Mouse (Mus musculus): Measurements from ENCODE around the gene Capn9. TPM values are rescaled to one million over a fixed set of nuclear protein-coding genes. Genes with fewer than 3 reads are reported as not detected.

The Capn9 gene
- polyA plus RNA-seq, 1 experiment from 2014 or later, result not detected

DNA sequence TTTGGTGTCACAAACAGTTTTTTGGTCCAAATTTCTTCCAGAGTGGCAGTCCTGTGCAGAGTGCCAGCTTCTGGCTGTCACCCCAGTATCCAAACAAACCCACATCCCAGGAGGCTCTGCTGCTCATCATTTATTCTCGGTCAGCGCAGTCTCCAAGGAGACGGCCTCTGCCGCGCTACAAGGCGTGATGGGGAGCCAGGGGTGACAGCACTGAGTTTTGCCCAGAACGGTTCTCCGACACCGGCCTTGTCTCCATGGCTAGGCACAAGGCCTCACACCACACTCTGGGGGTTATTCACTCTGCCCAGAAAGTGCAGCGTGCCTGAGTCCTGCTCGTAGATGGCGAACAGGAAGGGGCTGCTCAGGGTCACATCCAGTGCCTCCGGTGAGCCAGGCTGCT is 19.3 kb upstream of the Capn9 start:
- H3K4me3 ChIP-seq (ENCODE audit: low read depth, low read length), result no peak overlapping the region
- no peak overlapping the region for H3K9ac ChIP-seq (ENCODE audit: low read depth, low read length)
- H3K9me3 ChIP-seq (replicated peaks; ENCODE audit: control insufficient read depth, low read length), result no peaks in the 10 kb centered on the region
- H3K27ac ChIP-seq (ENCODE audit: low read depth, low read length), result no peak overlapping the region
- H3K36me3 ChIP-seq (ENCODE audit: control insufficient read depth, insufficient read depth, low read length), result peaks cover 7% of the 10 kb centered on the region
- WGBS (ENCODE audit: insufficient replicate concordance), result 79% methylated on average over 13 of the region's 13 CpGs
- ATAC-seq (replicated peaks; ENCODE audit: insufficient number of reproducible peaks, low FRiP score, low TSS enrichment), result no peak
- H3K4me1 ChIP-seq (ENCODE audit: control insufficient read depth, insufficient read depth, low read length), result peaks cover 3% of the 10 kb centered on the region; the same call in 1 of the 2 replicates
- no peaks in the 10 kb centered on the region; the same call in 1 of the 2 replicates for H3K27me3 ChIP-seq (ENCODE audit: control insufficient read depth, insufficient read depth, low read length)
- H3K4me2 ChIP-seq, result no peak overlapping the region

DNA sequence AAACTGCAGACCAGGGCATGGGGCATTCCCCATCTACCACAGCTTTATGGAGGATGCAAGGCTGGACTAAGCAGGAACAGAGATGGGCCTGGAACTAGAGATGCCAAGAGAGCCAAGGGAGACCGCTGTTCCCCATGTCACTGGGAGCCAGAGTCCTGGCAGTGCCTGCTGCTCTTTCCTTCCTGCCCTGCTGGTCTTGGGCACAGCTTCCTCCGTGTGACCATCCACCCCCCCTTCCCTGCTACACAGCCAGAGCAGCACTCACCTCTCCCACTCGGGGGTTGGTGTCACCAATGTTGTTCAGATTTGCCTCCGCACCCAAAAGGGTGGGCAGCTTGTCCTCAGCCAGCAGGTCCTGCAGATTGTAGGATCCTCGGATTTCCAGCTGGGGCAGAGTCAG is 18.4 kb upstream of the Capn9 start:
- no peak overlapping the region for H3K27ac ChIP-seq (ENCODE audit: low read depth, low read length)
- no peaks in the 10 kb centered on the region for H3K9me3 ChIP-seq (replicated peaks; ENCODE audit: control insufficient read depth, low read length)
- H3K9ac ChIP-seq (ENCODE audit: low read depth, low read length), result no peak overlapping the region
- H3K4me1 ChIP-seq (ENCODE audit: control insufficient read depth, insufficient read depth, low read length), result peaks cover 3% of the 10 kb centered on the region; the same call in 1 of the 2 replicates
- 49% methylated on average over 5 of the region's 5 CpGs for WGBS (ENCODE audit: insufficient replicate concordance)
- peaks cover 3% of the 10 kb centered on the region; the same call in 1 of the 2 replicates for H3K36me3 ChIP-seq (ENCODE audit: control insufficient read depth, insufficient read depth, low read length)
- no peak for ATAC-seq (replicated peaks; ENCODE audit: insufficient number of reproducible peaks, low FRiP score, low TSS enrichment)
- H3K4me2 ChIP-seq, result no peak overlapping the region
- H3K27me3 ChIP-seq (ENCODE audit: control insufficient read depth, insufficient read depth, low read length), result no peaks in the 10 kb centered on the region; the same call in 1 of the 2 replicates
- no peak overlapping the region for H3K4me3 ChIP-seq (ENCODE audit: low read depth, low read length)

GRCm38 (mm10) chr8:124567126-124567525 is 8.8 kb upstream of the Capn9 start:
- peaks cover 8% of the 10 kb centered on the region; the same call in 1 of the 2 replicates for H3K4me1 ChIP-seq (ENCODE audit: control insufficient read depth, insufficient read depth, low read length)
- H3K9ac ChIP-seq (ENCODE audit: low read depth, low read length), result no peak overlapping the region
- WGBS (ENCODE audit: insufficient replicate concordance), result 82% methylated on average over 6 of the region's 6 CpGs
- ATAC-seq (replicated peaks; ENCODE audit: insufficient number of reproducible peaks, low FRiP score, low TSS enrichment), result no peak
- H3K27ac ChIP-seq (ENCODE audit: low read depth, low read length), result no peak overlapping the region
- no peak overlapping the region for H3K4me3 ChIP-seq (ENCODE audit: low read depth, low read length)
- H3K36me3 ChIP-seq (ENCODE audit: control insufficient read depth, insufficient read depth, low read length), result no peaks in the 10 kb centered on the region
- H3K4me2 ChIP-seq, result no peak overlapping the region
- no peaks in the 10 kb centered on the region for H3K9me3 ChIP-seq (replicated peaks; ENCODE audit: control insufficient read depth, low read length)
- peaks cover 2% of the 10 kb centered on the region; the same call in 1 of the 2 replicates for H3K27me3 ChIP-seq (ENCODE audit: control insufficient read depth, insufficient read depth, low read length)

GRCm38 (mm10) chr8:124567584-124567983 is 8.3 kb upstream of the Capn9 start:
- peaks cover 2% of the 10 kb centered on the region; the same call in 1 of the 2 replicates for H3K27me3 ChIP-seq (ENCODE audit: control insufficient read depth, insufficient read depth, low read length)
- H3K9me3 ChIP-seq (replicated peaks; ENCODE audit: control insufficient read depth, low read length), result no peaks in the 10 kb centered on the region
- H3K9ac ChIP-seq (ENCODE audit: low read depth, low read length), result no peak overlapping the region
- peaks cover 8% of the 10 kb centered on the region; the same call in 1 of the 2 replicates for H3K4me1 ChIP-seq (ENCODE audit: control insufficient read depth, insufficient read depth, low read length)
- H3K27ac ChIP-seq (ENCODE audit: low read depth, low read length), result no peak overlapping the region
- 71% methylated on average over 3 of the region's 3 CpGs for WGBS (ENCODE audit: insufficient replicate concordance)
- no peaks in the 10 kb centered on the region for H3K36me3 ChIP-seq (ENCODE audit: control insufficient read depth, insufficient read depth, low read length)
- no peak overlapping the region for H3K4me3 ChIP-seq (ENCODE audit: low read depth, low read length)
- ATAC-seq (replicated peaks; ENCODE audit: insufficient number of reproducible peaks, low FRiP score, low TSS enrichment), result no peak
- no peak overlapping the region for H3K4me2 ChIP-seq

- Histone ChIP-seq H3K9ac (ENCODE audit: low read depth, low read length) (no peak overlapping the region), H3K27me3 (ENCODE audit: control insufficient read depth, insufficient read depth, low read length) (no peaks in the 10 kb centered on the region), H3K4me2 (no peak overlapping the region), H3K36me3 (ENCODE audit: control insufficient read depth, insufficient read depth, low read length) (no peaks in the 10 kb centered on the region), H3K4me1 (ENCODE audit: control insufficient read depth, insufficient read depth, low read length) (peaks cover 11% of the 10 kb centered on the region; the same call in 1 of the 2 replicates), H3K27ac (ENCODE audit: low read depth, low read length) (no peak overlapping the region), H3K4me3 (ENCODE audit: low read depth, low read length) (no peak overlapping the region), H3K9me3 (replicated peaks; ENCODE audit: control insufficient read depth, low read length) (no peaks in the 10 kb centered on the region)
- 56% methylated on average over 2 of the region's 2 CpGs for WGBS (ENCODE audit: insufficient replicate concordance)
- no peak for ATAC-seq (replicated peaks; ENCODE audit: insufficient number of reproducible peaks, low FRiP score, low TSS enrichment)
Measured at GRCm38 (mm10) chr8:124569100-124569499, 6.8 kb upstream of the Capn9 start.

- no peak for ATAC-seq (replicated peaks; ENCODE audit: insufficient number of reproducible peaks, low FRiP score, low TSS enrichment)
- no peak within 1 kb of the TSS for H3K27ac ChIP-seq (ENCODE audit: low read depth, low read length)
- no peak within 1 kb of the TSS for H3K4me2 ChIP-seq
- H3K4me3 ChIP-seq (ENCODE audit: low read depth, low read length), result no peak within 1 kb of the TSS
- no peaks in the 10 kb centered on the region for H3K27me3 ChIP-seq (ENCODE audit: control insufficient read depth, insufficient read depth, low read length)
- 0 out of 2 replicates have a peak within 1 kb of the TSS, but pooled peaks have one; percentile 28 for H3K9ac ChIP-seq (ENCODE audit: low read depth, low read length)
- 61% methylated on average over 2 of the region's 2 CpGs for WGBS (ENCODE audit: insufficient replicate concordance)
- H3K36me3 ChIP-seq (ENCODE audit: control insufficient read depth, insufficient read depth, low read length), result no peaks in the 10 kb centered on the region
- H3K9me3 ChIP-seq (replicated peaks; ENCODE audit: control insufficient read depth, low read length), result no peaks in the 10 kb centered on the region
- peaks cover 11% of the 10 kb centered on the region; the same call in 1 of the 2 replicates for H3K4me1 ChIP-seq (ENCODE audit: control insufficient read depth, insufficient read depth, low read length)
Measured at GRCm38 (mm10) chr8:124569593-124569992, 6.3 kb upstream of the Capn9 start, which contains the start of gene Agt. Gene Agt, minus strand, starts transcription at chr8:124569706.

DNA sequence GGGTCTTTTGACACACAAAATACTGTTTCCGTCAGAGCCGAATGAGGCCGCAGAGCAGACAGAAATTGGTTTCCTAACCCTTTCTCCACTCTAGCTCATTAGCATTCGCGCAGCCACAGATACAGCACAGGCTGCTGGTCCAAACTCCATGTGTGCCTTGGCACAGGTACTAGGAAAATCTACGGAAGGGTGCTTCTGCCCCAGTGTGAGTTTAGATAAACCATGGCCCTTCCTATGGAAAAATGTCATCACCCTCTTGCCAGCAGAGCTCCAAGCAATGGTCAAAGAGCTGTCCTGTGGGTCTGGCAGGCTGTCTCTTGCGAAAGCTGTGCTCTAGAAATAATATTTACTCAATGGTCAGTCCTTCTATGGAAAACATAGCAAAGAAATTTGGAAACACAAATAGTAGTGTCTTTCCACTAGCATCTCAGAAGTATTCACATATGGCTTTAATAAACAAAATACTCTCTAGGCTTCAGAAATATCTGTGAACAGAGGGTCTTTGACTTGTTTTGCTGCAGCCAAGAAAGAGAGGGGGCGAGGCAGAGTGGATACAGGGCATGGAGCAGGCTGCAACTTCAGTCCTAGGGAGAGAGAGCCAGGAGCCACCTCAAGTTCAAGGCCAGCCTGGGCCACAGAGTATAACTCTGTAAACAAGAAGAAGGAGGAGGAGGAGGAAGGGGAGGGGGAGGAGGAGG is 4.0 kb upstream of the Capn9 start:
- Histone ChIP-seq H3K27me3 (ENCODE audit: control insufficient read depth, insufficient read depth, low read length) (no peaks in the 10 kb centered on the region), H3K36me3 (ENCODE audit: control insufficient read depth, insufficient read depth, low read length) (no peaks in the 10 kb centered on the region), H3K9ac (ENCODE audit: low read depth, low read length) (no peak overlapping the region), H3K4me2 (no peak overlapping the region), H3K27ac (ENCODE audit: low read depth, low read length) (peak overlapping the region; percentile 65; the same call in 1 of the 2 replicates), H3K4me3 (ENCODE audit: low read depth, low read length) (no peak overlapping the region), H3K4me1 (ENCODE audit: control insufficient read depth, insufficient read depth, low read length) (peaks cover 11% of the 10 kb centered on the region; the same call in 1 of the 2 replicates), H3K9me3 (replicated peaks; ENCODE audit: control insufficient read depth, low read length) (no peaks in the 10 kb centered on the region)
- peak; percentile 43 for ATAC-seq (replicated peaks; ENCODE audit: insufficient number of reproducible peaks, low FRiP score, low TSS enrichment)
- 57% methylated on average over 8 of the region's 8 CpGs for WGBS (ENCODE audit: insufficient replicate concordance)

DNA sequence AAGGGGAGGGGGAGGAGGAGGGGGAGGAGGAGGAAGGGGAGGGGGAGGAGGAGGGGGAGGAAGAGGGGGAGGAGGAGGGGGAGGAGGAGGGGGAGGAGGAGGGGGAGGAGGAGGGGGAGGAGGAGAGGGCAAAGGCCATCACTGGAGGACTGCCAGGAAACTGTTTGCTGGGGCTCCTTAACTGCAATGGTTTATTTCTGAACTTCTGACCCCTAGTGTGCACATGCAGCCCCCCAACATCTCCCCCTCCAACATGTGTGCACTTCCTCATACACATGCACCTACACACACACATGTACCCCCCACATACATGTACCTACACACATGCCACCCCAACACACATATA is 3.5 kb upstream of the Capn9 start:
- no peak overlapping the region for H3K9ac ChIP-seq (ENCODE audit: low read depth, low read length)
- H3K4me2 ChIP-seq, result no peak overlapping the region
- H3K36me3 ChIP-seq (ENCODE audit: control insufficient read depth, insufficient read depth, low read length), result no peaks in the 10 kb centered on the region
- H3K9me3 ChIP-seq (replicated peaks; ENCODE audit: control insufficient read depth, low read length), result no peaks in the 10 kb centered on the region
- no peak for ATAC-seq (replicated peaks; ENCODE audit: insufficient number of reproducible peaks, low FRiP score, low TSS enrichment)
- peaks cover 11% of the 10 kb centered on the region; the same call in 1 of the 2 replicates for H3K4me1 ChIP-seq (ENCODE audit: control insufficient read depth, insufficient read depth, low read length)
- no peak overlapping the region for H3K27ac ChIP-seq (ENCODE audit: low read depth, low read length)
- H3K4me3 ChIP-seq (ENCODE audit: low read depth, low read length), result no peak overlapping the region
- H3K27me3 ChIP-seq (ENCODE audit: control insufficient read depth, insufficient read depth, low read length), result no peaks in the 10 kb centered on the region
